Mouse (Mus musculus): ENCODE results near the gene Gipc3. TPM values are rescaled to one million over a fixed set of nuclear protein-coding genes. Genes with fewer than 3 reads are reported as not detected.

Gene Gipc3
- polyA plus RNA-seq, 2 experiments, result 0.01 TPM; not detected in 1

DNA sequence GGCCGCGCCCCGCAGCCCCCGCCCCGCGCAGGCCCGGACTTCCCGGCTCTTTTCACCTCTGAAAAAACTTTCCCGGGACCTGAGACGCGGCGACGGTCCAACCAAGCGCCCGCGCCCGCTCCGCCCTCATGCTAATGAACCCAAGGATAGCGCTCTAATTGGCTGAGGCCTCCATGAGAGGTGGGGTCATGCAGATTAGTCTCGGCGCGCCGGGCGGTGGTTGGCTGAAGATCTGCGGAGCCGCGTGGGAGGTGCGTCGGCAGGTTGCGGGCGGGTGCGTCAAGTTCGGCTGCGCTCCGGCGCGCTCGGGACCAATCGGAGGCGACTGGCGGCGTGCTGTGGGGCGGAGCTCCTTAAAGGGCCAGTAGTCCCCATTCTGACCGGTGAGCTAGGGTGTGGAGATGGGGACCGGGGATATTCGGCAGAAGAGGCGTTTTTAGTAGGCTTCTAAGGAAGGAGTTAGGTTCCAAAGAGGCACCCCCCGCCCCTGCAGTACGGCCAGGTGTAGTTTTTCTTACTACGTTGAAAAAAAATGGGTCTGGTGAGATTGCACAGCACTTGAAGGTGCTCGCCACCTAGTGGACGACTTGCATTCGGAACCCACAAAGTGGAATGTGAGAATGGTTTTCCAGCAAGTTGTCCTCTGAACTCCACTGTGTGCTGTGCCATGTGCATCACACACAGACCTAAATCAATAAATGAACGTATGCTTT lies 7.4 kb upstream of the Gipc3 start, which contains the start of gene Hmg20b:
TSS of gene Hmg20b (minus strand) at position 130 of the 713 bp plus-strand sequence.
- Histone ChIP-seq H3K4me3 (ENCODE audit: insufficient read depth in 1 of 2, low read depth in 2 of 2, low read length in 2 of 2) (peak within 1 kb of the TSS; percentile 79 to 84), H3K36me3 (replicated peaks; ENCODE audit: control insufficient read depth, insufficient read depth, low read depth) (peaks cover 4% of the 10 kb centered on the region), H3K9me3 (ENCODE audit: control insufficient read depth, low read length) (no peaks in the 10 kb centered on the region), H3K9ac (replicated peaks) (peak within 1 kb of the TSS; percentile 93), H3K4me2 (ENCODE audit: low read depth) (peak within 1 kb of the TSS; percentile 79), H3K27me3 (ENCODE audit: control insufficient read depth, insufficient read depth, low read length) (peaks cover 3% of the 10 kb centered on the region; the same call in 1 of the 2 replicates), H3K4me1 (replicated peaks; ENCODE audit: control insufficient read depth in 2 of 2, insufficient read depth in 2 of 2, low read length in 1 of 2) (peaks cover 40 to 43% of the 10 kb centered on the region in 2 experiments), H3K27ac (peak within 1 kb of the TSS; percentile 80)
- WGBS (ENCODE audit: insufficient replicate concordance), result under 1% methylated on average over 54 of the region's 54 CpGs
- ATAC-seq (ENCODE audit: insufficient read depth) (peak; percentile 90), DNase-seq (ENCODE audit: low read depth in 3 of 3, low spot score in 3 of 3) (peak; percentile 99)
- TF ChIP-seq CTCF (IDR thresholded peaks at IDR 0.05; ENCODE audit: low read depth) (peak; percentile 96), EP300 (IDR thresholded peaks at IDR 0.05; ENCODE audit: low read depth) (no peak)

DNA sequence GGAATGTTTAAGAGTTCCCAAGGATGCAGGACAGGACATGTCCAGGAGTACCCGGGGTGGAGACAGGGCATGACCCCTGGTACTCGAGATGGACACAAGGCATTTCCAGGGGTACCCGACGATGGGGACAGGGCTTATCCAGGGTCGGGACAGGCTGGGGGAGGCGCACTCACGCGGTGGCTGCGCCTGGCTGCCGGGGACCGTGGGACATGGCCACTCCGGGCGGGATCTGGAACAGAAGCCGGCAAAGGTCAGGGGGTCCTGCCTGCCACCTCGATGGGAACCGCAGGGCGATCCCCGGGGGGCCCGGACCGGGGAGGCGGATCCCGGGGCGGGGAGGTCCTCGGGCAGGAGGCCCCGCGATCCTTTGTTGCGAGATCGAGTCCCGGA lies 6.9 kb upstream of the Gipc3 start:
- Histone ChIP-seq H3K4me1 (replicated peaks; ENCODE audit: control insufficient read depth in 2 of 2, insufficient read depth in 2 of 2, low read length in 1 of 2) (peaks cover 40 to 43% of the 10 kb centered on the region in 2 experiments), H3K4me2 (ENCODE audit: low read depth) (peak overlapping the region; percentile 79), H3K27ac (peak overlapping the region; percentile 80), H3K36me3 (replicated peaks; ENCODE audit: control insufficient read depth, insufficient read depth, low read depth) (peaks cover 4% of the 10 kb centered on the region), H3K4me3 (ENCODE audit: insufficient read depth in 1 of 2, low read depth in 2 of 2, low read length in 2 of 2) (peak overlapping the region; percentile 79 to 84), H3K27me3 (ENCODE audit: control insufficient read depth, insufficient read depth, low read length) (peaks cover 8% of the 10 kb centered on the region), H3K9ac (replicated peaks) (peak overlapping the region; percentile 93), H3K9me3 (ENCODE audit: control insufficient read depth, low read length) (no peaks in the 10 kb centered on the region)
- TF ChIP-seq EP300 (IDR thresholded peaks at IDR 0.05; ENCODE audit: low read depth) (no peak), CTCF (IDR thresholded peaks at IDR 0.05; ENCODE audit: low read depth) (no peak)
- WGBS (ENCODE audit: insufficient replicate concordance), result under 1% methylated on average over 29 of the region's 29 CpGs
- ATAC-seq (ENCODE audit: insufficient read depth) (no peak; the same call in 1 of the 2 replicates), DNase-seq (ENCODE audit: low read depth in 3 of 3, low spot score in 3 of 3) (no peak)

DNA sequence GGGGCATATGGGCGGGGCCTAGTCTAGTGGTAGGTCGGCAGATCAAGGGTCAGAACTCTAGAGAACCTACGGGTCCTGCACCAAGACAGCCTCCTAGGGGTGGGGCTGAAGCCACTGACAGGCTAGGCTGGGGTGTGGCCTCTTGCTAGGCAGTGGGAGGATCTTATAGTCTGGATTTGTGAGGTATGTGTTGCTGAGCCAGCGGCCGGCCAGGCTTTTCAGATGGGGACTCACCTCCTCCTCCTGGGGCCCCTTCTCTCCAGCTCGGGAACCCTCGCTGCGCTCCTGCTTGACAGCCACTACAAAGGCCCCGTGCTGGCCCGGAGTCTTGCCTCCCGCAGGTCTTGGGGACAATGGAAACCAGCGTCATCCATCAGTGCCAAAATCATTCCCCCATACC lies 6.1 kb upstream of the Gipc3 start:
- DNase-seq (ENCODE audit: low read depth in 3 of 3, low spot score in 3 of 3) (peak; percentile 67 to 72 (median 68)), ATAC-seq (ENCODE audit: insufficient read depth) (peak; percentile 29; the same call in 1 of the 2 replicates)
- Histone ChIP-seq H3K27me3 (ENCODE audit: control insufficient read depth, insufficient read depth, low read length) (peaks cover 15% of the 10 kb centered on the region), H3K4me2 (ENCODE audit: low read depth) (peak overlapping the region; percentile 79), H3K36me3 (replicated peaks; ENCODE audit: control insufficient read depth, insufficient read depth, low read depth) (peaks cover 4% of the 10 kb centered on the region), H3K4me1 (replicated peaks; ENCODE audit: control insufficient read depth in 2 of 2, insufficient read depth in 2 of 2, low read length in 1 of 2) (peaks cover 40 to 43% of the 10 kb centered on the region in 2 experiments), H3K9me3 (ENCODE audit: control insufficient read depth, low read length) (no peaks in the 10 kb centered on the region), H3K27ac (peak overlapping the region; percentile 80), H3K9ac (replicated peaks) (peak overlapping the region; percentile 93), H3K4me3 (ENCODE audit: insufficient read depth in 1 of 2, low read depth in 2 of 2, low read length in 2 of 2) (peak overlapping the region; percentile 79 to 84)
- 10% methylated on average over 12 of the region's 12 CpGs for WGBS (ENCODE audit: insufficient replicate concordance)
- TF ChIP-seq CTCF (IDR thresholded peaks at IDR 0.05; ENCODE audit: low read depth) (peak; percentile 35; the same call in 1 of the 2 replicates), EP300 (IDR thresholded peaks at IDR 0.05; ENCODE audit: low read depth) (no peak)

DNA sequence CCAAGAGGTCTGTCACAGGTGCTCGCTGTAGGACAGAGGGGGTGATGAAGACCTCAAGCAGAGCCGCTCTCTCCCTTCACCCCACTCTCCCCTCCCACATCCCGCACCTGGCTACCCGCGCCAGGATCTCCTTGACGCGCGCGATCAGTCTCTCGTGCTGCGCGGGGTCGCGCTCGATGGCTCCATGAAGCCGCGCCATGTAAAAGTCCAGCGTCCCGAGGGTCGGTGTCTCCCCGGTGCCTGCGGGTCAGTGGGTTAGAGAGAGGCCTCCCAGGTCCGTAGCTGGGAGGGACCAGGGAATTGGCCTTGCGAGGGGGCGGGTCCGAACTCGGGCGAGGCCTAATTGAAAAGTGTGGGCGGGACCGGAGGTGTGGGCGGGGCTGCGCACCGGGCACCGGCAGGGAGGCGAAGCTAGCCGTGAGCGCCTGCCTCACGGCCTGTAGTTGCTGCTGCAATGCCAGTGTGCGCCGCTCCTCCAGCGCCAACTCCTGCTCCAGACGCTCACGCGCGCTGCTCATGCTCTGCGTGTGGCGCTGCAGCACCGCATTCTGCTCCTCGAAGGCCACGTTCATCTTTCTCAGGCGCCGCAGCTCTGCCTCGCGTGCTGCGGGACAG lies 3.5 kb upstream of the Gipc3 start:
- H3K4me3 ChIP-seq (ENCODE audit: insufficient read depth in 1 of 2, low read depth in 2 of 2, low read length in 2 of 2), result peak overlapping the region; percentile 4 to 29; a peak in 3 of 4 replicates
- H3K9ac ChIP-seq (replicated peaks), result no peak overlapping the region
- peaks cover 40% of the 10 kb centered on the region for H3K27me3 ChIP-seq (ENCODE audit: control insufficient read depth, insufficient read depth, low read length)
- no peaks in the 10 kb centered on the region for H3K9me3 ChIP-seq (ENCODE audit: control insufficient read depth, low read length)
- H3K4me1 ChIP-seq (replicated peaks; ENCODE audit: control insufficient read depth in 2 of 2, insufficient read depth in 2 of 2, low read length in 1 of 2), result peaks cover 28 to 29% of the 10 kb centered on the region in 2 experiments
- peak overlapping the region; percentile 63 for H3K4me2 ChIP-seq (ENCODE audit: low read depth)
- TF ChIP-seq CTCF (IDR thresholded peaks at IDR 0.05; ENCODE audit: low read depth), result peak; percentile 61
- TF ChIP-seq EP300 (IDR thresholded peaks at IDR 0.05; ENCODE audit: low read depth), result no peak
- peaks cover 4% of the 10 kb centered on the region for H3K36me3 ChIP-seq (replicated peaks; ENCODE audit: control insufficient read depth, insufficient read depth, low read depth)
- DNase-seq (ENCODE audit: low read depth in 3 of 3, low spot score in 3 of 3) (peak; percentile 56 to 68 (median 62)), ATAC-seq (ENCODE audit: insufficient read depth) (peak; percentile 5; the same call in 1 of the 2 replicates)
- H3K27ac ChIP-seq, result no peak overlapping the region
- 10% methylated on average over 55 of the region's 55 CpGs for WGBS (ENCODE audit: insufficient replicate concordance)

DNA sequence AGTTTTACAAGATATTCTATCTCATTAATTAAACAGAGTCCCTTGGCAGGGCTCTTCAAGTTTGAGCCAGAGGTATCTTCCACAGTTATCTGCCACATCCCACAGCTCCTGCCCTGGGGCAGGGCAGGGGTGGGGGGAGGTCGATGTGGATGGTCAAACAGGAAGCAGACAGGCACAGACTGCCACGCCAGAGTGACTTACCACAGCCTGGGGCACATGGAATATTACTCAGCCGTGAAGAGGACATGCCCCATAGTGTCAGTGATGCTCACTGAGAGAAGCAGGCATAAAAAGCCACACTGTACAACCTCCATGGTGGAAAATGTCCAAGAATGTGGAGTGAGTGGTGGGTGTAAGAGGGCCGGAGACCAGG lies 2.1 kb upstream of the Gipc3 start:
- Histone ChIP-seq H3K27me3 (ENCODE audit: control insufficient read depth, insufficient read depth, low read length) (peaks cover 41% of the 10 kb centered on the region), H3K4me3 (ENCODE audit: insufficient read depth in 1 of 2, low read depth in 2 of 2, low read length in 2 of 2) (no peak overlapping the region), H3K27ac (no peak overlapping the region), H3K4me2 (ENCODE audit: low read depth) (no peak overlapping the region), H3K4me1 (replicated peaks; ENCODE audit: control insufficient read depth in 2 of 2, insufficient read depth in 2 of 2, low read length in 1 of 2) (peaks cover 29 to 32% of the 10 kb centered on the region in 2 experiments), H3K36me3 (replicated peaks; ENCODE audit: control insufficient read depth, insufficient read depth, low read depth) (peaks cover 4% of the 10 kb centered on the region), H3K9ac (replicated peaks) (no peak overlapping the region), H3K9me3 (ENCODE audit: control insufficient read depth, low read length) (no peaks in the 10 kb centered on the region)
- ATAC-seq (ENCODE audit: insufficient read depth), result no peak
- no peak for TF ChIP-seq CTCF (IDR thresholded peaks at IDR 0.05; ENCODE audit: low read depth)
- TF ChIP-seq EP300 (IDR thresholded peaks at IDR 0.05; ENCODE audit: low read depth), result no peak
- DNase-seq (ENCODE audit: low read depth in 3 of 3, low spot score in 3 of 3), result no peak
- WGBS (ENCODE audit: insufficient replicate concordance), result 57% methylated on average over 4 of the region's 4 CpGs

All from liver, embryonic 14.5 days (tissue).